Mouse (Mus musculus) forebrain, embryonic 14.5 days (tissue): Measurements from ENCODE around the gene Pdx1. TPM values are rescaled to one million over a fixed set of nuclear protein-coding genes. Genes with fewer than 3 reads are reported as not detected.
A peak's percentile ranks its signal among the peaks of the same experiment; 100 is the strongest.

Source experiments
- ATAC-seq: fragments of 200-750 bp; cut with Nextera tagmentation; 2 replicates; pipeline ENCODE4 v1.8.0; 2017; ENCODE audit warnings: mild to moderate bottlenecking, moderate library complexity
- DNase-seq: peaks from one replicate; pipeline ENCODE4 v3.0.0-alpha.2; 2015; ENCODE audit warnings: low spot score
- H3K27ac ChIP-seq: fragments of 300-500 bp; sonication (generic); 2 replicates; pipeline ENCODE4 v1.5.1; 2014; ENCODE audit warnings: low read depth, mild to moderate bottlenecking, control low read depth, low read length, moderate library complexity
- H3K27me3 ChIP-seq: fragments of 300-500 bp; sonication (generic); replicated peaks from 2 replicates; pipeline ENCODE4 v1.6.1; 2014; ENCODE audit warnings: low read length, control low read depth, mixed read lengths; ENCODE audit not compliant: control insufficient read depth, insufficient read depth
- H3K36me3 ChIP-seq: fragments of 300-500 bp; sonication (generic); 2 replicates; pipeline ENCODE4 v1.6.1; 2014; ENCODE audit warnings: low read length, control low read depth; ENCODE audit not compliant: control insufficient read depth, insufficient read depth
- H3K4me1 ChIP-seq: fragments of 300-500 bp; sonication (generic); 2 replicates; pipeline ENCODE4 v1.6.1; 2014; ENCODE audit warnings: antibody characterized with exemption, low read length, control low read depth; ENCODE audit not compliant: control insufficient read depth, insufficient read depth
- H3K4me2 ChIP-seq: fragments of 300-500 bp; sonication (generic); 2 replicates; pipeline ENCODE4 v1.6.1; 2014; ENCODE audit warnings: mild to moderate bottlenecking, control low read depth, low read length
- H3K4me3 ChIP-seq: fragments of 300-500 bp; sonication (generic); 2 replicates; pipeline ENCODE4 v1.5.1; 2014; ENCODE audit warnings: low read depth, low read length, control low read depth
- H3K9ac ChIP-seq: fragments of 300-500 bp; sonication (generic); 2 replicates; pipeline ENCODE4 v1.6.1; 2014; ENCODE audit warnings: mild to moderate bottlenecking, low read length, control low read depth, moderate library complexity
- H3K9me3 ChIP-seq: fragments of 300-500 bp; sonication (generic); replicated peaks from 2 replicates; pipeline ENCODE4 v1.6.1; 2016; ENCODE audit warnings: low read length, control low read depth, mixed read lengths; ENCODE audit not compliant: control insufficient read depth
- WGBS: fragments of 180-500 bp; shearing (Covaris S2); extraction: QIAGEN DNeasy Blood & Tissue Kit; methylation state at CpG from one replicate; pipeline ENCODE4 v1.1.7; 2014; 5-methylcytosine and 5-hydroxymethylcytosine counted together
- polyA plus RNA-seq: library from polyadenylated mRNA; unstranded; fragments of >200 nt; fragmentation: Nextera tagmentation; extraction: Ambion mirVana; gene quantifications from 2 replicates; pipeline ENCODE4 v1.2.1, GENCODE M21; 2014

Gene Pdx1
- polyA plus RNA-seq = not detected in 2 replicates

- Histone ChIP-seq H3K4me2 (no peak within 1 kb of the TSS), H3K9ac (no peak within 1 kb of the TSS), H3K27ac (no peak within 1 kb of the TSS), H3K4me3 (no peak within 1 kb of the TSS), H3K36me3 (no peaks in the 10 kb centered on the region), H3K9me3 (no peaks in the 10 kb centered on the region), H3K27me3 (peaks cover 87% of the 10 kb centered on the region), H3K4me1 (no peaks in the 10 kb centered on the region)
- DNase-seq = no peak
- under 1% methylated on average over 39 of the region's 44 CpGs for WGBS
- ATAC-seq = no peak
Observed at GRCm38 (mm10) chr5:147269926-147270672, at the start of gene Pdx1. Gene Pdx1, plus strand, starts transcription at chr5:147269959.

GRCm38 (mm10) chr5:147227354-147228112, 42.2 kb upstream of the Pdx1 start:
- DNase-seq (peak; percentile 89), ATAC-seq (peak; percentile 77)
- H3K27ac ChIP-seq = no peak overlapping the region
- no peaks in the 10 kb centered on the region for H3K4me1 ChIP-seq
- H3K4me2 ChIP-seq = no peak overlapping the region
- no peak overlapping the region for H3K9ac ChIP-seq
- 17% methylated on average over 25 of the region's 25 CpGs for WGBS
- H3K27me3 ChIP-seq = peaks cover 45% of the 10 kb centered on the region
- H3K4me3 ChIP-seq = no peak overlapping the region
- H3K9me3 ChIP-seq = no peaks in the 10 kb centered on the region
- H3K36me3 ChIP-seq = no peaks in the 10 kb centered on the region

GRCm38 (mm10) chr5:147235406-147236309, 34.1 kb upstream of the Pdx1 start:
- 87% methylated on average over 21 of the region's 21 CpGs for WGBS
- Histone ChIP-seq H3K27ac (no peak overlapping the region), H3K9me3 (no peaks in the 10 kb centered on the region), H3K36me3 (no peaks in the 10 kb centered on the region), H3K9ac (no peak overlapping the region), H3K4me1 (no peaks in the 10 kb centered on the region), H3K4me2 (no peak overlapping the region), H3K27me3 (no peaks in the 10 kb centered on the region), H3K4me3 (no peak overlapping the region)
- DNase-seq (no peak), ATAC-seq (no peak)

GRCm38 (mm10) chr5:147243908-147244307, 25.9 kb upstream of the Pdx1 start:
- Histone ChIP-seq H3K4me1 (no peaks in the 10 kb centered on the region), H3K4me2 (no peak overlapping the region), H3K36me3 (no peaks in the 10 kb centered on the region), H3K27me3 (no peaks in the 10 kb centered on the region), H3K9ac (no peak overlapping the region), H3K9me3 (no peaks in the 10 kb centered on the region), H3K4me3 (no peak overlapping the region), H3K27ac (no peak overlapping the region)
- 92% methylated on average over 7 of the region's 7 CpGs for WGBS
- no peak for ATAC-seq
- no peak for DNase-seq

GRCm38 (mm10) chr5:147260189-147260588, 9.6 kb upstream of the Pdx1 start:
- Histone ChIP-seq H3K36me3 (no peaks in the 10 kb centered on the region), H3K4me2 (no peak overlapping the region), H3K27me3 (peaks cover 2% of the 10 kb centered on the region), H3K9me3 (no peaks in the 10 kb centered on the region), H3K4me3 (no peak overlapping the region), H3K27ac (no peak overlapping the region), H3K9ac (no peak overlapping the region), H3K4me1 (no peaks in the 10 kb centered on the region)
- no peak for ATAC-seq
- WGBS = 100% methylated on average over 1 of the region's 1 CpGs
- no peak for DNase-seq

GRCm38 (mm10) chr5:147260778-147261177, 9.0 kb upstream of the Pdx1 start:
- H3K4me3 ChIP-seq = no peak overlapping the region
- WGBS = 83% methylated on average over 4 of the region's 4 CpGs

GRCm38 (mm10) chr5:147261899-147262541, 7.7 kb upstream of the Pdx1 start:
- Histone ChIP-seq H3K27me3 (peaks cover 19% of the 10 kb centered on the region), H3K4me3 (no peak overlapping the region), H3K27ac (no peak overlapping the region), H3K4me1 (no peaks in the 10 kb centered on the region), H3K36me3 (no peaks in the 10 kb centered on the region), H3K9ac (no peak overlapping the region), H3K4me2 (no peak overlapping the region), H3K9me3 (no peaks in the 10 kb centered on the region)
- ATAC-seq (no peak), DNase-seq (no peak)
- WGBS = 58% methylated on average over 11 of the region's 11 CpGs

More at GRCm38 (mm10) chr5:147260778-147261177, 9.0 kb upstream of the Pdx1 start:
- DNase-seq = no peak
- no peak overlapping the region for H3K4me2 ChIP-seq
- H3K9me3 ChIP-seq = no peaks in the 10 kb centered on the region
- peaks cover 7% of the 10 kb centered on the region for H3K27me3 ChIP-seq
- H3K27ac ChIP-seq = no peak overlapping the region
- no peaks in the 10 kb centered on the region for H3K36me3 ChIP-seq
- H3K4me1 ChIP-seq = no peaks in the 10 kb centered on the region
- H3K9ac ChIP-seq = no peak overlapping the region
- no peak for ATAC-seq

- peaks cover 32% of the 10 kb centered on the region for H3K27me3 ChIP-seq
- no peak for ATAC-seq
- no peak overlapping the region for H3K4me3 ChIP-seq
- H3K9me3 ChIP-seq = no peaks in the 10 kb centered on the region
- no peak overlapping the region for H3K27ac ChIP-seq
- no peak overlapping the region for H3K9ac ChIP-seq
- 58% methylated on average over 4 of the region's 4 CpGs for WGBS
- H3K4me1 ChIP-seq = no peaks in the 10 kb centered on the region
- H3K4me2 ChIP-seq = no peak overlapping the region
- no peaks in the 10 kb centered on the region for H3K36me3 ChIP-seq
- no peak for DNase-seq
Observed at GRCm38 (mm10) chr5:147263945-147264344, 5.8 kb upstream of the Pdx1 start.
